Mouse (Mus musculus) cerebellum, postnatal 25 days (tissue): Measurements from ENCODE around the gene Carhsp1.

Experiments used
- DNase-seq, 2 experiments: peaks; one replicate each; pipeline ENCODE4 v3.0.0; 2021; ENCODE audit warnings: mixed read lengths in 2 of 2

Gene Carhsp1

DNA sequence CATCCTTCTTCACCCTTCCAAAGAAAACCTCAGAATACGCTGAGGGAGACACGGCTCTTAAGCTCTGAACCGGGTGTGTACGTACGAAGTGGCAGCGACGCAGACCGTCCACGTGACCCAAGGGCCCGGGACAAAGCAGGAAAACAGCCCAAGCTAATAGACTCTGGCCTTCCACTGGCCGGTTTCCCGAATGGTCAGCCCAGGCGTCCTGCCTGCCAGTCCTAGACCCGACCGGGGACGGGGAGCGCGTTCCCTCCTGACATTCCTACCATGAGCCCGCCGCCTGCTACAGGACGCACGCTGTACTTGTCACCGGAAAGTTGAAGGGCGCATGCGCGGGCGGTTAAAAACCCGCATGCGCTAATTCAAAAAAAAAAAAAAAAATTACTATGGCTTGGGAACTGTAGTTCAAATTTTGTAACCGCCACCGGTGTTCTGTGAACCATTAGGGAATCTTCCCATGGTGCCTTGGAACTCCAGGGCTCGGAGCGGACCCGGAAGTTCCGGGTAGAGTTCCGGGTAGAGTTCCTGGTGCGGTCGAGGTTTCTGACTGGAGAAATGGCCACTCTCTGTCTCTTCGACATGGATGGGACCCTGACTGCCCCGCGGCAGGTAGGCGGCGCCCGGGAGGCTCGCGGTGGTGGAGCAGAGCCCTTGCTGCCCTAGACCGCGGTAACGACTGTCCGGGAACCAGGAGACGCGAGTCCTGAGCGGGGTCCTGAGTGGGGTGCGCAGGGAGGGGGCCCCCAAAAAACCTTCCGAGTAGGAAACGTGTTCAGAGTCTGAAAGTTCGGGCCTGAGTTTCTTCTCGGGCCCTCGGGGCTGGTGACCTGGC is 34.5 kb downstream of the Carhsp1 start, which contains the start of the genes Pmm2 and Tmem186:
Pmm2 (plus strand) TSS at position 458 of the 835 bp plus-strand sequence.
Tmem186 (minus strand) TSS at position 496 of the 835 bp plus-strand sequence.
- DNase-seq, result peak; percentile 89 to 90

DNA sequence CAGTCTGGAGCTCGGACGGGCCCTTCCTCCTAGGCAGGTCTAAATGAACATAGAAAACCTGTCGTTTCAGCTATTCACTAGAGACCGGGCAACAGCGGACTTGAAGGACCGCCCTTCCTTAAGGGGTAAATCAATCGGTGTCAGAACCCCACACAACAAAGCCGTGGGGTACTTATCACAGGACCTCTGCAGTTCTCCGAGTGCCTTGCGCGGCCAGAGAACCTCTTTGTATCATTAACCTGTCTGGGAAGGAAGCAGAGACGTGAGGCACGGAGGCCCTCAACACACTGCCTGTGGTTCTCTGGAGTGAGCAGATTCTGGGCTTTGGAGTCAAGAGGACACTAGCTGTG is 35.1 kb downstream of the Carhsp1 start:
- no peak for DNase-seq

DNA sequence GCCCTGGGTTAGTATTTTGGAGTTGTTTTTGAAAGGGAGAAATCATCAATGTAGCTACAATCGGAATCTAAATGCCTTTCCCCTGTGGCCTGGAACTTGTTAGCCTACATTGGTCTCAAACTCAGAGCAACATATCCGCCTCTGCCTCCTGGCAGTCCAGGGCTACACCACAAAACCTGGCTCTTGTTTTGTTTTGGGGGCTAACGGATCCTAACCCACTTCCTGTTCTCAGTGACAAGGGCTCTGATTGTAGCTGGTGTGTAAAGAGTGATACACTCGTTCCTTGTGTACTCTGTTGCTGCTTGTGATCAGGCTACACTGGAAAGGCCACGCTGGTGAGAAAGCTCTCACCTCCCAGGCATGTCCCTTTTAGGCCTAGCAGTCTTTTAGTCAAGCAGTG is 40.5 kb downstream of the Carhsp1 start:
- no peak for DNase-seq

DNA sequence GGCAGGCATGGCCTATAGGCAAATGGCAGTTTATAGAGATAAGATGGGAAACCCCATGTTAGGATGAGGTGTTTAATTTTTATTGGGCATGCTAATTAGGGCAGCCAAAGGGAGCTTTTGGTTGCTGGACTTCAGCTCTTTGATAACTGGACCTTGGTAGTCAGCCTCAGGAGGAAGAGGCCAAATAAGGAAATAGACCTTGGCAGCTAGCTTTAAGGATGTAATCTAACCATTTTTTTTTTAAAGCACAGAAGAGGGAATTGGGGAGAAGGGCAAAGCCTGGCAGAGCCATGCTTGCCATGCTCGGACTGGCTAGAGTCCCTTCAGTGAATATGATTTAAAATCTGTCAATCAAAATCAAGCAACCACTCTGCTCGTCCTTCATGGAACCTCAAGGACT is 41.5 kb downstream of the Carhsp1 start:
- DNase-seq, result no peak

DNA sequence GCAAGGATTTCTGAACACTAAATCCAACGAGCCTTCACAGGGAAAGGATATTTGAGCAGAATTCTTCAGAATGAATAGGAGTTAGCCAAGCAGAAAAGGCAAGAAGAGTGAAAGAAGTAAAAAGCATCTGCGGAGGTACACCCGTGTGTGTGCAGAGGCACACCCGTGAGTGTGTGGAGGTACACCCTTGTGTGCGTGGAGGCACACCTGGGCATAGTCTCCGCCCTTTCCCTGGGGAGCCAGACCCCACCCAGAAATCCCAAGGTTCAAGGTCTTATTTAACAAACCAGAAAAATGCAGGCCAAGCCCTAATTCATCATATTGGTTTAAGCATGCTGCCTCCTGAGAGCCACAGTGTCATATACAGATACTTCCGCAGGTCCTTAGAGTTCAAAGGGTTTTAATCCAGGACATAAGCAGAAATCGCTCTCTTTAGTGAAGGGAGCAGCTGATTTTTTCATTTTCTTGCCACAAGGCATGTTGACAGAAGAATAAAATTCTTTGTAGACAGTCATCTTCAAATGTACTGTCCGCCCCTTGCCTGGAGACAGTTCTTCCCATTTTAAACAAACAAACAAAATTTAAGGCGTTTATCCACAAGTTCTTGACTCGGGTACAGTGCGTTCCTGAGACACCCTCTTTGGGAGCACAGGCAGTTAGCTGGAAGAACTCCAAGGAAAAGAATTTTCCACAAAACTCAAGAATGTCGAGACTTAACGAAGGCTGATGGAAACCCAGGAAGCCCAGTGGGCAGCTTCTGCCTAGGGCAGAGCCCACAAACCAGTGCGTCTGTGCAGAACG is 51.4 kb downstream of the Carhsp1 start:
- DNase-seq, result no peak

DNA sequence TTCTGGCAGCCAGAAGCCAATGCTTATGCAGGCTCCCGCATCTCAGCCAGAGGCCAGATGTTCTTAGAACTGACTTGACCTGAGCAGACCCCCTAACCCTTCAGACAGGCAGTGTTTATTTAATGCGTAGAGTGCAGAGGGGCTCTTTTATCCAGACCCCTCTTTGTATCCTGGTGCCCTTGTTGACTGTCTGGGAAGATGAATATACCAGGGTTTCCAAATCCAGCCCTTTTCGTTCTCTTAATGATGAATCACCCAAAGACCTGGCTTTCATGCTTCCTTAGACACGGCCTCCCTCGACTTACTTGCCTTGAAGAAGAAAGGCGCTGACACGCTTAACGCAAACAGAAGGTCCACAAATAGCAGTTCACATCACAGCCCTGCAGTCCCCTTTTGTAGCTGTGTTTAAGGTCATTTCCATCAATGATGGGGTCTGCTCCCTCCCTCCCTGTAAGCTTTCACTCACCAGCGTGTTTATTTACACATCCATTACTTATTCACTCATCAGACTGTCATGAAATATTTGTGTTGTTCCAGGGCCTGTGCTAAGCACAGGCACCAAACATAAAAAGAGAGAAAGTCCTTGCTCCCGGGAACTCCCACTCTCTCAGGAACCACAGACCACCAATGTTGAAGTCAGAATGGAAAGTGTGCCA is 52.2 kb downstream of the Carhsp1 start:
- no peak for DNase-seq

DNA sequence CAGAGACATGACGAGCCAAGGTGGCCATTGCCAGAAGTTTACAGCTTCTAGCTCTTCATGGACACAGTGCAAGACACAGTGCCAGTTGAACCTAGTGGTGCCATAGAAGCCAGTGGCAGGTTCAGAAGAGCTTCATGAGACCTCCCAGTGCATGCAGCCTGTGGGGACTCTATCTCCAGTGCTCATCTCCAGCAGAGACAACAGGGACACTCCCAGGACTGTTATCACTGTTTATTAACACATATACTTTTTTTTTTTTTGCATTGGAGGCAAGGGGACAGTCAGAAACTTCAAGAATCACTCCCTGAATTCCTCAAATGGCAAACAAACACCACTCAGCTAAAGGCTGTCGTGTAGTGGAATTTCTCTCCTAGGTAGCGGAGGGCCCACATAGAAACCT is 58.5 kb downstream of the Carhsp1 start:
- no peak for DNase-seq

DNA sequence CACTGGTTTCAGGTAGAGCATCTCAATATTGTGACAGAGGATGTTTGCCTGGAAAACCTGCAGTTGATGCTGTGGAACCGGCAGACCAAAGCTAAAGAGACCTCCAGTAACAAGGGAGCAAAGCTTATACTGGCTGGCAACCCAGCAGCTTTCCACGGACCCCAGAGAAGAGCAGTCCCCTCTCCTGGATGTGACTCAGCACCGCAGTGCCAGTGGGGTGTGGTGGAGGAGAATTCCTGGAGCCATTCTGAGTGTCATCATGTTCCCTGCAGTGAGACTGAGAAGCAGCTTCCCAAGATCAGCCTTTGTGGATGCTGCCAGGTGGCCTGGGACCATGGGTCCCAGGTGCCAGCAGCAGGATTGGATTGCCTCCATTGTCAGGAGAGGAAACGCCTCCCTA is 58.9 kb downstream of the Carhsp1 start:
- peak; percentile 10 to 13 for DNase-seq

DNA sequence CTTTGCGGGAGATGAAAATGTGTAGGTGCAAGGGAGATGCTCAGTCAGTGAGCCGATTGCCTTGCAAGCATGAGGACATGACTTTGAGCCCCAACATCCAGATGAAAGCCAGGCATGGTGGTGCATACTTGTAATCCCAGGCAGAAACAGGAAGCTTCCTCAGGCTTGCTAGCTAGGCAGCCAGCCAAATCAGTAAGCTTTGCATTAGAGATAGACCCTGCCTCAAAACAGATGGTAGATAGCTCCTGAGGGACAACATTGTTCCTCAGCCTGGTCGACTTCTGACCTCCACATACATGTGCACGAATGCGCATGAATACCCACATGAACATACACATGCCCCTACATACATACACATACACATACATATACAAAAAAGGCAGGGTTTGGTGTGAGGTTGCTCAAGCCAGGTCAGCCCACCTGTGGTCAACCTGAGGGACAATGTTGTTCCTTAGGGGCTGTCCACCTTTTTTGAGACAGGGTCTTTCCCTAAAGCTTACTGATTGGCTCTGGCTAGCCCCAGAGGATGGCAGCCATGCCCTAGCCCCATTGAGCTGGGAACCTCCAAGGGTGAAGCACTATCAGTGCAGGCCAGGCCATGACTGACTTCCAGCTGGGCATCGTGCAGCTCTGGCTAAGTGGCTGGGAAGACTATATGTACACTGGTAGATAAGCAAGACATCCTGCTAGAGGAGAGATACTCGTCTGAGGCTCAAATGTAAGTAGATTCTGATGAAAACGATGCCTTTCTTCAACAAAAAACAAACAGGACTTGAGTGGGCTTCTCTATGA is 59.5 kb downstream of the Carhsp1 start:
- DNase-seq, result no peak

DNA sequence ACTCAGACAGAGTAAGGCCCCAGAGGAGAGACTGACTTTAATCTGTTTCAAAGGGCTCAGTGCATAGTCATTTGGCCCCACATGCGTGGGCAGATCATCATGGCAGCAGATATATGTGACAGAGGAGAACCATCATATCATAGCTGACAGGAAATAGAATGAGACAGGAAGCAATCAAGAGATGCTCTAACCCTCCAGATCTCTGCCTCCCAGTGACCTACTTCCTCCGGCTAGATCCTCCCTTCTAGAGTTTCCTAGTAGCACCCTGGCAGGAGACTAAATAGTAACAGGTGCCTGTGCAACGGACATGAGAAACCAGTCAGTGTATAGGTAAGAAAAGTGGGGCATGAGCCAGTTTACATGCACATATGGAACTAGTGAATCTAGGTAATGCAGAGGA is 61.6 kb downstream of the Carhsp1 start:
- no peak for DNase-seq
